Mouse (Mus musculus) kidney, adult 2 months (tissue): ENCODE results near the gene Rbfox3. TPM values are rescaled to one million over a fixed set of nuclear protein-coding genes. Genes with fewer than 3 reads are reported as not detected.

ENCODE experiments used
- DNase-seq: peaks from one replicate; pipeline ENCODE4 v3.0.0; 2021
- H3K27ac ChIP-seq: fragments of 200-500 bp; 2 replicates; pipeline ENCODE4 v1.5.1; 2012; ENCODE audit warnings: low read depth, low read length, control low read depth, inconsistent platforms; ENCODE audit not compliant: insufficient read depth
- H3K27me3 ChIP-seq: fragments of 200-500 bp; replicated peaks from 2 replicates; pipeline ENCODE4 v1.6.1; 2012; ENCODE audit warnings: mild to moderate bottlenecking, moderate library complexity, low read length, inconsistent platforms; ENCODE audit not compliant: control insufficient read depth, insufficient read depth
- H3K36me3 ChIP-seq: fragments of 200-500 bp; 2 replicates; pipeline ENCODE4 v1.6.1; 2012; ENCODE audit warnings: mild to moderate bottlenecking, moderate library complexity, low read length, inconsistent platforms; ENCODE audit not compliant: control insufficient read depth, insufficient read depth
- H3K4me1 ChIP-seq: fragments of 200-500 bp; 2 replicates; pipeline ENCODE4 v1.6.1; 2011; ENCODE audit warnings: low read length; ENCODE audit not compliant: control insufficient read depth, insufficient read depth
- H3K4me3 ChIP-seq: fragments of 200-500 bp; 2 replicates; pipeline ENCODE4 v1.5.1; 2011; ENCODE audit warnings: mild to moderate bottlenecking, low read depth, low read length, control low read depth; ENCODE audit not compliant: insufficient read depth
- CTCF ChIP-seq: fragments of 200-500 bp; conservative IDR thresholded peaks from 2 replicates; pipeline ENCODE4 v1.5.1; 2011; ENCODE audit warnings: low read depth, mild to moderate bottlenecking, control low read depth, low read length, moderate library complexity, mixed read lengths; ENCODE audit not compliant: insufficient read depth, insufficient read length
- POLR2A ChIP-seq: fragments of 200-500 bp; IDR thresholded peaks from one replicate; pipeline ENCODE4 v1.6.1; 2011; ENCODE audit warnings: low read depth, low read length, control low read depth
- WGBS: fragments of 180-500 bp; shearing (Covaris S2); methylation state at CpG from one replicate; pipeline ENCODE4 v1.1.7; 2018; 5-methylcytosine and 5-hydroxymethylcytosine counted together
- polyA plus RNA-seq: library from polyadenylated mRNA; depleted of rRNA; stranded (reverse); fragments of >200 nt; gene quantifications from 2 replicates; pipeline ENCODE4 v1.2.3, GENCODE M21; 2012

Rbfox3 gene
- polyA plus RNA-seq, 1 experiment: 0.27 TPM

DNA sequence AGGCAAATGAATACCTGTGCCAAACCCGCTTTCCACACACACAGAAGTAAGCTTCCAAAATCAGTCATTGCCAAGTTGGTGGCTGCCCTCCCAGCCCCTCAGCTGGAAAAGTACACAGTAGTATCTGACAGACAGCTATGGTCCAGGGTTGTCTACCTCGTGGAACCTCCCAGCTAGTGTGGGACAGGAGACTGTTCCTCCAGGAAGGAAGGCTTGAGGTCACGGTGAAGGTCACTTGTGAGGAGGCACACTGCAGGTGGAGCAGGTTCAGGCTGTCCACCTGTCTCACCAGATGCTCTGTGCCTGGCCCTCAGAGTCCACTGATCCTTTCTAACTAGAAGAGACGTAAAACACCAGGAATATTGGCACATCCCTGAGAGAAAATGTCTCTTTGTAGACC, 21.9 kb downstream of the Rbfox3 start:
- H3K4me3 ChIP-seq: no peak overlapping the region
- 82% methylated on average over 4 of the region's 4 CpGs for WGBS
- no peaks in the 10 kb centered on the region for H3K27me3 ChIP-seq
- H3K27ac ChIP-seq: no peak overlapping the region
- TF ChIP-seq CTCF (no peak), POLR2A (no peak)
- H3K36me3 ChIP-seq: no peaks in the 10 kb centered on the region
- no peaks in the 10 kb centered on the region for H3K4me1 ChIP-seq
- no peak for DNase-seq

DNA sequence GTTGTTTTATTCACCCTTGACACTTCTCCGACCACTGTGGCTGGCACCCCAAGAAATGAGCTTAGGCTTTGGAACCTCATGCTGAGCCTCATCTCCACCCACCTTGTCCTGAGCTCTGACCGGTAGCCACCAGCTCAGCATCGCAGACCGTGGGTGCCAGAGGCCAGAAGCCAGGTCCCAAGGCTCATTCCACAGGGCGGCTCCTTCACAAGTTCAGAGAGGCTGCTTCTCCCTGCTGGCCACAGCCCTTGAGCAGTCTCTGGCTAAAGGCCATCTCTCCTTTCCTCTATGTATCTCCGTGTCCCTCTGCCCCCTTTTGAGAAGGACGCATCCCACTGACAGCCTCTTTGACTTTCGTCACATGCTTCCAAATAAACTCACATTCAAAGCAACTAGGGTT, 23.0 kb downstream of the Rbfox3 start:
- Histone ChIP-seq H3K36me3 (no peaks in the 10 kb centered on the region), H3K4me1 (no peaks in the 10 kb centered on the region), H3K27me3 (no peaks in the 10 kb centered on the region), H3K4me3 (no peak overlapping the region), H3K27ac (no peak overlapping the region)
- DNase-seq: no peak
- 71% methylated on average over 8 of the region's 8 CpGs for whole genome bisulfite sequencing
- no peak for TF ChIP-seq POLR2A
- TF ChIP-seq CTCF: no peak

DNA sequence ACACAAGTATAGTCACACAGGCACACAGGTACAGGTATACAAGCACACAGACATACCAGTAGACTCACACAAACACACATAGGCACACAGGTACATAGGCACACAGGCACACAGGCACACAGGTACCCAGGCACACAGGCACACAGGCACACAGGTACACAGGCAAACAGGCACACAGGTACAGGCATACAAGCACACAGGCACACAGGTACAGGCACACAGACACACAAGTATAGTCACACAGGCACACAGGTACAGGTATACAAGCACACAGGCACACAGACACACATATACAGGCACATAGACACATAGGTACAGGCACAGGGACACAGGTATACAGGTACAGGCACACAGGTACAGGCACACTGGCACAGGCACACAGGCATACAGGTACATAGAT, 24.2 kb downstream of the Rbfox3 start:
- no peak overlapping the region for H3K27ac ChIP-seq
- DNase-seq: no peak
- no peak overlapping the region for H3K4me3 ChIP-seq
- no peaks in the 10 kb centered on the region for H3K27me3 ChIP-seq
- no peaks in the 10 kb centered on the region for H3K4me1 ChIP-seq
- no peaks in the 10 kb centered on the region for H3K36me3 ChIP-seq
- TF ChIP-seq CTCF (no peak), POLR2A (no peak)

DNA sequence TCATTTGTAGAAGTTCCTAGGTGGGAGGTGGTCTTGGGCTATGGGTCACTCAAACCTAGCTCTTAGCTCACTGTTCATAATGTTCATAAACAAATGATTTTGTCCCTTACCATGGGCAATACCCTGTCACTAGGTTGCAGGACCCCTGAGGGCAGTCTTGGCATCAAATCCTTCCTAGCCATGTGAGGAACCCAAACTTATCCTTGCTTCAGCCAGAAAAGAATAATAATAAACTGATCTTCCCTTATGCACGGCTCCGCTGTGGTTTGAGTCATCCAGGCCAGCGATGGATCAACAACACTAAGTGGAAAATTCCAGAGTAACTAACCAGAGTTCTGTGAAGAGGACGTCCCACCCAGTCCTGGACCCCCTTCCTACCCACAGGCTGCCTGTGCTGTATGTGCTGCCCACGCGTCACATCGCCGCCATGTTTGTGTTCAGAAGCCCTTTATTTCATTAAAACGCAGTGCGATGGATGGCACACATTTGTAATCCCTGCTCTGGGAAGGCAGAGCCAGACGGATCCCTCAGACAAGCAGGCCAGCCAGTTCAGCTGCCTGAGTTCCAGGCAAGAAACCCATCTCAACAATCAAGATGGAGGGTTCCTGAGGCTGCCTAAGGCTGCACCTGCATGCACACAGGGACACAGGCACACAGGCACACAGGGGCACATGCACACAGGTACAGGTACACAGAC, 25.0 kb downstream of the Rbfox3 start:
- H3K27ac ChIP-seq: no peak overlapping the region
- TF ChIP-seq POLR2A (no peak), CTCF (no peak)
- whole genome bisulfite sequencing: 92% methylated on average over 11 of the region's 11 CpGs
- no peaks in the 10 kb centered on the region for H3K27me3 ChIP-seq
- DNase-seq: no peak
- H3K4me1 ChIP-seq: no peaks in the 10 kb centered on the region
- no peaks in the 10 kb centered on the region for H3K36me3 ChIP-seq
- no peak overlapping the region for H3K4me3 ChIP-seq

DNA sequence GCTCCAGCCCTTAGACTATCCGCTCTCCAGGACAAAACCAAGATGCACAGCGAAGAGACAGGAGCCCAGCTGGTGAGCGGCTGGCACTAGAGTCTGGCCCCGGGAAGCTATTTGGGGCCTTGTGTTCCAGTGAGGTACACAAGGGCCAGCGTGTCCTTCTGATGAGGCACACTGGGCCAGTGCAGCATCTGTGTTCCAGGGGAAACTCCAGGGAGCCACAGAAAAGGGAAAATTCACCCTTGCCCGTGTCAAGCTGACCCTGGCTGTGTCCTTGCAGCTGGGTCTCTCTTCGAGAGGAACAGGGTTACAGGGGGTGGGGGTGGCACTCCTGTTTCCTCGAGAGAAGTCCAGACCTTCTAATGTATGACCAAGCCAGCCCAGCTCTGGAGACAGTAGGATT, 25.8 kb downstream of the Rbfox3 start:
- H3K4me1 ChIP-seq: no peaks in the 10 kb centered on the region
- no peak for DNase-seq
- 82% methylated on average over 8 of the region's 8 CpGs for WGBS
- no peaks in the 10 kb centered on the region for H3K36me3 ChIP-seq
- no peaks in the 10 kb centered on the region for H3K27me3 ChIP-seq
- no peak for TF ChIP-seq POLR2A
- no peak for TF ChIP-seq CTCF
- H3K4me3 ChIP-seq: no peak overlapping the region
- H3K27ac ChIP-seq: no peak overlapping the region

DNA sequence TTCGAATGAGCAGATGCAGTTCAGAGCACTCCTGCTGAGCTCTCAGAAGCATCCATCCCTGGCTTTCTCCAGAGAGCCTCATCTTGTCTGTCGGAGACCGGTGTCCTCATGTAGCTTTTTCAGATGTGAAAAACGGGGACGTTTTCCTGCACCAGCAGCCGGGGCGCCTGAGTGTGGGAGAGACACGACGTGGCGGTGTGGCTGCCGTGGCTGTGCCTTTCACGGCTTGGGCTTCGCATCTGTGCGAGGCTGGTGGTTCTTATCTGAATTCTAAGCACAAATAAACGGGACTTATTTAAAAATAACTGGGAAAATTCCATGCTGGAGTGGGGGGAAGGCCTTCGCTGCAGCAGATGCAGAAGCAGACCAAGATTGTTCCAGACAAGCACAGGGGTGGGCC, 26.3 kb downstream of the Rbfox3 start:
- no peak for DNase-seq
- WGBS: 89% methylated on average over 16 of the region's 16 CpGs
- no peaks in the 10 kb centered on the region for H3K27me3 ChIP-seq
- no peak for TF ChIP-seq POLR2A
- TF ChIP-seq CTCF: no peak
- no peaks in the 10 kb centered on the region for H3K4me1 ChIP-seq
- no peak overlapping the region for H3K4me3 ChIP-seq
- H3K27ac ChIP-seq: no peak overlapping the region
- H3K36me3 ChIP-seq: no peaks in the 10 kb centered on the region

DNA sequence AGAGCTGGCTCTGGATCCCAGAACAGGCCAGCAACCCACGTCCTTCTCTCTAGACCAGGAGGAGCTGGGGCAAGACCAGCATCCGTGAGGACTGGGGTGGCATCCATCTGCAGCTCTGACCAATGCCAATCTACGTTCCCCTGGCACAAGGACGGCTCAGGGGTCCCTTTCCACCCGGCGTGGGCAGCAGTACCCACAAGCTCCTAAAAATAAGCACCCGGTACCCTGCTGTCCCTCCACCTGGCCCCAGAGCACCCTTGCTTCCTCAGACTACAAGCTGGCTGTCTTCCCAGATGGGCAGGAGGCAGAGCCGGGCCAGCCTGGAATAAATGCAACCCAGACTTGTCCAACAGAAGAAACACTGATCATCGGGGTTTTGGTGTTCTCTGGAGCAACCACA, 28.3 kb downstream of the Rbfox3 start:
- no peak for TF ChIP-seq CTCF
- no peak for TF ChIP-seq POLR2A
- DNase-seq: no peak
- Histone ChIP-seq H3K4me1 (no peaks in the 10 kb centered on the region), H3K27me3 (no peaks in the 10 kb centered on the region), H3K27ac (no peak overlapping the region), H3K4me3 (no peak overlapping the region), H3K36me3 (no peaks in the 10 kb centered on the region)
- WGBS: 79% methylated on average over 9 of the region's 9 CpGs

DNA sequence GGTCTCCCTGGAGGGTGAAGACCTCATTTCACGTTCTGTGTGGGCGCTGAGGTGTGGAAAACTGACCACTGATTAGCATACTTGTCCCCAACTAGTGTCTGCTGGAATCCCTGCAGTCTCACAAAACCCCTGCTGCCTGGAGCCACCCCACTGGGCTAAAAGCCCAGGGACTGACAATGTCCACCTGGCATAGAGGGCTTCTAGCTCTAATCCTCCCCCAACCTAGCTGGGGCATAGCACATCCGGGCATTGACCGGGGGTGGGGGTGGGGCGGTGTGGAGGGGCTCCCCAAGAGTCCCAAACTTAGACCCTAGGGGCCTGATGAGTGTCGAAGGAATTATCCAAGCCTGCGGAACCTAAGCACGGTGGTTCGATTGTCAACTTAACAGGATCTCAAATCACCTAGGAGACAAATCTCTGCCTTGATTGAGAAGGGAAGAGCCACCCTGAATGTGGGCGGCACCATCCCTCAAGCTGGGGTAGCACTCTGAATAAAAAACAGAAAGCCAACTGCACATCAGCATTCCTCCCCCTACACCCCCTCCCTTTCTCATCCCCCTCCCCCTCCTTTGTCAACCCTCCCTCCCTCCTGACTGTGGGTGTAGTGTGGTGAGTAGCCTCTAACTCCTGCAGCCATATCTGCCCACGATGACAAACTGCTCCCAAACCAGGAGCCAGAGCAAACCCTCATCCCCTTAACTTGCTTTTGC, 29.5 kb downstream of the Rbfox3 start:
- no peaks in the 10 kb centered on the region for H3K36me3 ChIP-seq
- TF ChIP-seq POLR2A (no peak), CTCF (no peak)
- no peaks in the 10 kb centered on the region for H3K4me1 ChIP-seq
- DNase-seq: no peak
- no peaks in the 10 kb centered on the region for H3K27me3 ChIP-seq
- no peak overlapping the region for H3K4me3 ChIP-seq
- no peak overlapping the region for H3K27ac ChIP-seq
- WGBS: 48% methylated on average over 11 of the region's 11 CpGs
